Mouse (Mus musculus): ENCODE measurements around the gene Adgrv1. TPM values are rescaled to one million over a fixed set of nuclear protein-coding genes. Genes with fewer than 3 reads are reported as not detected.

Gene Adgrv1
- 0.55 TPM in 2 replicates for polyA plus RNA-seq (2012; rRNA removed)
- 0.65 and 0.96 TPM in 2 replicates for polyA plus RNA-seq (2014; fragmentation: Nextera tagmentation; extraction: Ambion mirVana)

DNA sequence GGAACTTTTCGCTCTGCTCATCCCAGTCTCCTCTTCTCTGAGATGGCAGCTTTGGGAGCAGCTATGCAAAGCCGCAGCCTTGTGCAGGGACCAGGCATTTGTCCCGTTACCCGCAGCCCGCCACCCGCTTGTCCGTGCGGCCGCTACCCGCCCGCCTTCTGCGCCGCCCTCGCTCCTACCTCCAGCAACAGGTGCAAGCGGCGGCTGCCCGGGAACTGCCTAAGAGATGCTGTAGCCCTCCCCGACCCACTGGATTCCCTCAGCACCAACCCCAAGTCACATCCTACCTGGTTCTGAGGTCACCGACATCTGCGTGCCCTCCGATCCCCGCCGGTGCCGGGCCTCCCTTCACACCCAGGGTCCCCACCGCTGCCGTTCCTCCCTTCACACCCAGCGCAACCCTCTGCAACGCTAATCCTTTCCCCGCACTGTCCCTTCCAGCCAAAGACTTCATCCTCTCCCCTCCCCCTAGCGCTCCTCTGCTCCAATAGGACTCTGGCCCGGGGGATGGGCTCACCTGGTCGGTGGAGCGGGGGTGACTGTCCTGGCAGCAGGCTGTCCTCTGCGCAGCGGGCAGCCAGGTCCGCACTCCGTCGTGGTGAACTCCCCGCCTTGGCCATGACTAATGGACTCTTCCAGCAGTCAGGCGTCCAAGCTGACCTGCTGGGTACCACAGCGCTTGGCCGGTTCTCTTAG is at the start of gene Adgrv1:
Gene Adgrv1 (minus strand): TSS at position 435 of the 696 bp plus-strand sequence.
- ATAC-seq (ENCODE audit: low FRiP score, low read depth) = peak; percentile 91
- Histone ChIP-seq H3K4me1 (ENCODE audit: control insufficient read depth, insufficient read depth, low read length) (peaks cover 3% of the 10 kb centered on the region; the same call in 1 of the 2 replicates), H3K9me3 (ENCODE audit: control insufficient read depth, low read length) (no peaks in the 10 kb centered on the region), H3K36me3 (ENCODE audit: control insufficient read depth, insufficient read depth, low read length) (no peaks in the 10 kb centered on the region), H3K9ac (ENCODE audit: low read depth, low read length, severe bottlenecking) (peak within 1 kb of the TSS; percentile 34; the same call in 1 of the 2 replicates), H3K27me3 (ENCODE audit: control insufficient read depth, insufficient read depth, low read length) (peaks cover 26% of the 10 kb centered on the region), H3K4me2 (replicated peaks; ENCODE audit: low read depth, low read length, severe bottlenecking) (peak within 1 kb of the TSS; percentile 72), H3K4me3 (replicated peaks; ENCODE audit: low read length) (peak within 1 kb of the TSS; percentile 39), H3K27ac (replicated peaks; ENCODE audit: low read depth, low read length) (no peak within 1 kb of the TSS)
- DNase-seq (ENCODE audit: low spot score) = peak; percentile 37
- no peak for TF ChIP-seq POLR2A (IDR thresholded peaks at IDR 0.05; ENCODE audit: borderline replicate concordance, extremely low read depth, insufficient read depth, insufficient read length)
- WGBS = 3% methylated on average over 29 of the region's 42 CpGs

DNA sequence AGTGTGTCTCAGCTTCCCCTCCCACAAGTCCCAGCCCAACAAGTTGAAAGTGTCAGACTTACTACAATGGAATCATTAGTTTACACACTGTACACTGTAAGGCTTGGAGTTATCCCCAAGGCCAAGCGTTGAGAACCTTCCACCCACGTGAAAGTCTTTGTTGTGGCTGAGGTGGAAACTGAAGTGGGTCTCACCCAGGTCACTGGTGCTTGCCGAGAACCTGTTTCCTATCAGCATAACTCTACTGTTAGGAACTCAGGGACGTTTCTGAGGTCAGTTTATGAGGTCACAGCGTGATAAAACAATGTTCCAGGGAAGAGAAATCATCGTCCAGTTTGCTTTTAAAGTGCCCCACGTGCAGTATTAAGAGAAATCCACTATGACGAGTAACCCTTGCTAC is 42.4 kb upstream of the Adgrv1 start:
- WGBS = 73% methylated on average over 8 of the region's 8 CpGs
- Histone ChIP-seq H3K4me3 (replicated peaks; ENCODE audit: low read length) (no peak overlapping the region), H3K9me3 (ENCODE audit: control insufficient read depth, low read length) (no peaks in the 10 kb centered on the region), H3K27me3 (ENCODE audit: control insufficient read depth, insufficient read depth, low read length) (no peaks in the 10 kb centered on the region), H3K27ac (replicated peaks; ENCODE audit: low read depth, low read length) (no peak overlapping the region), H3K9ac (ENCODE audit: low read depth, low read length, severe bottlenecking) (no peak overlapping the region), H3K4me2 (replicated peaks; ENCODE audit: low read depth, low read length, severe bottlenecking) (no peak overlapping the region), H3K36me3 (ENCODE audit: control insufficient read depth, insufficient read depth, low read length) (peaks cover 31% of the 10 kb centered on the region), H3K4me1 (ENCODE audit: control insufficient read depth, insufficient read depth, low read length) (no peaks in the 10 kb centered on the region)
- TF ChIP-seq POLR2A (IDR thresholded peaks at IDR 0.05; ENCODE audit: borderline replicate concordance, extremely low read depth, insufficient read depth, insufficient read length) = no peak
- no peak for DNase-seq (ENCODE audit: low spot score)
- no peak for ATAC-seq (ENCODE audit: low FRiP score, low read depth)

DNA sequence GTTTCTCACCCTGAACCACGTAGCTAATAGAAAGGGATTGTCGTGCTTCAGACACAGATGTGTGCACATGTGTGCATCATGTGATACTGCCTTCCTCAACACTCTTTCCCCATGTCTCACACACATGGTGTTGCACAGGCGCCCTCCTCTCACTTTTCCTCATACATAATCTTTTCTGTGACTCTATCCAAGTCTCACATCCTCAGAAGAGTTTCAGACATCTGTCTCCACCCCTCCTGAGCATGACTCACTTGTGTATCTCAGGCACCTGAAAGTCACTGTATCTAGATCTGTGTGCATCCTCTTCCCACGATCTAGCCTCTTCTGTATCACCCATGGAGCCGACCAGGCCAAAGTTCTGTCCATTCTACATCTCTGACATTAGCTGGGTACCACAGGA is 34.8 kb upstream of the Adgrv1 start:
- 93% methylated on average over 5 of the region's 5 CpGs for WGBS
- no peak for TF ChIP-seq POLR2A (IDR thresholded peaks at IDR 0.05; ENCODE audit: borderline replicate concordance, extremely low read depth, insufficient read depth, insufficient read length)
- no peak overlapping the region for H3K9ac ChIP-seq (ENCODE audit: low read depth, low read length, severe bottlenecking)
- H3K4me3 ChIP-seq (replicated peaks; ENCODE audit: low read length) = no peak overlapping the region
- no peaks in the 10 kb centered on the region for H3K27me3 ChIP-seq (ENCODE audit: control insufficient read depth, insufficient read depth, low read length)
- H3K36me3 ChIP-seq (ENCODE audit: control insufficient read depth, insufficient read depth, low read length) = peaks cover 57% of the 10 kb centered on the region
- no peaks in the 10 kb centered on the region for H3K4me1 ChIP-seq (ENCODE audit: control insufficient read depth, insufficient read depth, low read length)
- no peak overlapping the region for H3K4me2 ChIP-seq (replicated peaks; ENCODE audit: low read depth, low read length, severe bottlenecking)
- ATAC-seq (ENCODE audit: low FRiP score, low read depth) (no peak), DNase-seq (ENCODE audit: low spot score) (no peak)
- H3K9me3 ChIP-seq (ENCODE audit: control insufficient read depth, low read length) = no peaks in the 10 kb centered on the region
- H3K27ac ChIP-seq (replicated peaks; ENCODE audit: low read depth, low read length) = no peak overlapping the region

GRCm38 (mm10) chr13:81664331-81664698 is 31.4 kb upstream of the Adgrv1 start:
- WGBS = 85% methylated on average over 5 of the region's 5 CpGs
- H3K27me3 ChIP-seq (ENCODE audit: control insufficient read depth, insufficient read depth, low read length) = no peaks in the 10 kb centered on the region
- DNase-seq (ENCODE audit: low spot score) (no peak), ATAC-seq (ENCODE audit: low FRiP score, low read depth) (no peak)
- no peak overlapping the region for H3K27ac ChIP-seq (replicated peaks; ENCODE audit: low read depth, low read length)
- TF ChIP-seq POLR2A (IDR thresholded peaks at IDR 0.05; ENCODE audit: borderline replicate concordance, extremely low read depth, insufficient read depth, insufficient read length) = no peak
- H3K4me3 ChIP-seq (replicated peaks; ENCODE audit: low read length) = no peak overlapping the region
- H3K9me3 ChIP-seq (ENCODE audit: control insufficient read depth, low read length) = no peaks in the 10 kb centered on the region
- no peak overlapping the region for H3K9ac ChIP-seq (ENCODE audit: low read depth, low read length, severe bottlenecking)
- H3K4me2 ChIP-seq (replicated peaks; ENCODE audit: low read depth, low read length, severe bottlenecking) = no peak overlapping the region
- H3K4me1 ChIP-seq (ENCODE audit: control insufficient read depth, insufficient read depth, low read length) = 0 out of 2 replicates have a peak, but pooled peaks cover under 1% of the 10 kb centered on the region
- peaks cover 48% of the 10 kb centered on the region for H3K36me3 ChIP-seq (ENCODE audit: control insufficient read depth, insufficient read depth, low read length)

DNA sequence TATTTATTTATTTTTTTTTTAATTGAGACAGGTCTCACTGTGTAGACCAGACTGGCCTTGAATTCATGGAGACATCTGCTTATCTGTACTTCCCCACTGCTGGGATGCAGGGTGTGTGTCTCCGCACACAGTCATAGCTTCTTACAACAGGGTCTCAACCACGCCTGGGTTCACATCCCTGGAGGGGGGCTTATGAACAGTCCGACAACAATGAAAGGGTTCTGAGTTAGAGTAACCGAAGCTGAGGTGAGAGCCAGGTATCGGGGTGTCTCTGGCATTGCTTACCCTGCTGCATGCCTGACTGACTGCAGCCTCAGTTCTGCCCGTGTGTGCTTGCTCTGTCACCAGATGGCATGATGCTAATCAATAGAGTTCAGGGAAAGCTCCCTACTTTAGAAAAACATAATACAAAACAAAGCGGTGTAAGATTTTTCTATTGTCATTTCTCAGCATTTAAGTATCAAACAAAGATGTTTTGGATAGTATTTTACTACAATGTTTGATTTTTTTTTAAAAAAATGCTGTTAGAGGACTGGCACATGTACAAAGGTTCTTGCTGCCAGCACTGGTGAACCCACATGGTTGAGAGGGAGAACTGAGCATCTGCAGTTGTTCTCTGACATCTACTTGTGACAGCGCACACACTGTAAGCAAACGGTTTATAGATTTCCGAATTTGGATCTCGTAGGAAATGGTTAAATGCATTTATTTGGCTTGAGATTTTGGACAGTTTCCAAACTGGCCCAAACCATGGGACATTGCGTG is 30.8 kb upstream of the Adgrv1 start:
- Histone ChIP-seq H3K4me3 (replicated peaks; ENCODE audit: low read length) (no peak overlapping the region), H3K9me3 (ENCODE audit: control insufficient read depth, low read length) (no peaks in the 10 kb centered on the region), H3K27me3 (ENCODE audit: control insufficient read depth, insufficient read depth, low read length) (no peaks in the 10 kb centered on the region), H3K4me2 (replicated peaks; ENCODE audit: low read depth, low read length, severe bottlenecking) (no peak overlapping the region), H3K27ac (replicated peaks; ENCODE audit: low read depth, low read length) (no peak overlapping the region), H3K4me1 (ENCODE audit: control insufficient read depth, insufficient read depth, low read length) (peaks cover 3% of the 10 kb centered on the region), H3K9ac (ENCODE audit: low read depth, low read length, severe bottlenecking) (no peak overlapping the region), H3K36me3 (ENCODE audit: control insufficient read depth, insufficient read depth, low read length) (peaks cover 42% of the 10 kb centered on the region)
- no peak for TF ChIP-seq POLR2A (IDR thresholded peaks at IDR 0.05; ENCODE audit: borderline replicate concordance, extremely low read depth, insufficient read depth, insufficient read length)
- ATAC-seq (ENCODE audit: low FRiP score, low read depth) (no peak), DNase-seq (ENCODE audit: low spot score) (no peak)
- 86% methylated on average over 12 of the region's 12 CpGs for WGBS
